Mouse (Mus musculus) cortical plate, adult 2 months (tissue): ENCODE results near the gene Rab35.

Experiments used
- CTCF ChIP-seq: fragments of 200-500 bp; IDR thresholded peaks from 2 replicates; pipeline ENCODE4 v1.5.1; 2011; ENCODE audit warnings: mild to moderate bottlenecking, control low read depth, low read length; ENCODE audit not compliant: insufficient read depth; ENCODE audit errors: extremely low read depth
- POLR2A ChIP-seq: fragments of 200-500 bp; IDR thresholded peaks from 2 replicates; pipeline ENCODE4 v1.6.1; 2011; ENCODE audit warnings: mild to moderate bottlenecking, low read length, control low read depth; ENCODE audit not compliant: insufficient read depth; ENCODE audit errors: extremely low read depth

DNA sequence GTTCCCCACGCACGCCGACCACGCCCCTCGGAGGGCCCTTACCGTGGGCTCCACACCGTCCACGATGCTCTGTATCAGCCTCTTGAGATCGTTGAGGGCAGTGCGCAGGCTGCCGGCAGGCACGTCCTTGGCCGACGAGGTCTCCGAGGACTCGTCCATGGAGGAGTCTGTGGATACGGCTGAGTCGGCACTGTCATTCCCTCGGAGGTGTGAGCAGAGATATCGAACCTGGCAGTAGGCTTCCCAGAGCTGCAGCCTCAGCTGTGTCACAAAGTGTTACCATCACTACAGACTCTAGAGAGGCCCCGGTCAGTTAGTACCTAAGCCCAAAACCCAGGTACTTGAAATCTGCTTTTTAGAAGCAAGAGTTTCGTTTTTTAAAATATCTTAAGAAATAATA lies 30.9 kb downstream of the Rab35 start:
- no peak for TF ChIP-seq POLR2A
- no peak for TF ChIP-seq CTCF
